Mouse (Mus musculus) forebrain, embryonic 10.5 days (tissue): ENCODE measurements around the gene Serpina9. TPM values are rescaled to one million over a fixed set of nuclear protein-coding genes. Genes with fewer than 3 reads are reported as not detected.

ENCODE experiments used
- DNase-seq: peaks from one replicate; pipeline ENCODE4 v3.0.0-alpha.2; 2017; ENCODE audit warnings: low spot score; ENCODE audit errors: extremely low spot score
- H3K27ac ChIP-seq: fragments of 300-500 bp; sonication (generic); 2 replicates; pipeline ENCODE4 v1.5.1; 2016; ENCODE audit warnings: mild to moderate bottlenecking
- H3K27me3 ChIP-seq: fragments of 300-500 bp; sonication (generic); 2 replicates; pipeline ENCODE4 v1.6.1; 2016; ENCODE audit warnings: mild to moderate bottlenecking; ENCODE audit not compliant: poor library complexity, severe bottlenecking
- H3K36me3 ChIP-seq: fragments of 300-500 bp; sonication (generic); replicated peaks from 2 replicates; pipeline ENCODE4 v1.6.1; 2016; ENCODE audit warnings: mild to moderate bottlenecking, moderate library complexity
- H3K4me1 ChIP-seq: fragments of 300-500 bp; sonication (generic); 2 replicates; pipeline ENCODE4 v1.6.1; 2016
- H3K4me3 ChIP-seq: fragments of 300-500 bp; sonication (generic); 2 replicates; pipeline ENCODE4 v1.5.1; 2016; ENCODE audit warnings: mild to moderate bottlenecking, moderate library complexity
- H3K9me3 ChIP-seq: fragments of 300-500 bp; sonication (generic); 2 replicates; pipeline ENCODE4 v1.6.1; 2016; ENCODE audit warnings: mild to moderate bottlenecking, moderate library complexity
- WGBS: fragments of 180-500 bp; shearing (Covaris S2); methylation state at CpG from one replicate; pipeline ENCODE4 v1.1.7; 2016; 5-methylcytosine and 5-hydroxymethylcytosine counted together
- polyA plus RNA-seq: library from polyadenylated mRNA; unstranded; fragments of >200 nt; fragmentation: Nextera tagmentation; extraction: Ambion mirVana; gene quantifications from 2 replicates; pipeline ENCODE4 v1.2.1, GENCODE M21; 2016

Serpina9 gene
- polyA plus RNA-seq, 1 experiment from 2014 or later, result not detected

GRCm38 (mm10) chr12:104015280-104015679 is 1.7 kb upstream of the Serpina9 start:
- DNase-seq, result no peak
- H3K4me1 ChIP-seq, result no peaks in the 10 kb centered on the region
- no peaks in the 10 kb centered on the region for H3K27me3 ChIP-seq
- no peaks in the 10 kb centered on the region for H3K36me3 ChIP-seq
- H3K27ac ChIP-seq, result no peak overlapping the region
- WGBS, result 83% methylated on average over 3 of the region's 3 CpGs
- peaks cover 7% of the 10 kb centered on the region; the same call in 1 of the 2 replicates for H3K9me3 ChIP-seq
- H3K4me3 ChIP-seq, result no peak overlapping the region

DNA sequence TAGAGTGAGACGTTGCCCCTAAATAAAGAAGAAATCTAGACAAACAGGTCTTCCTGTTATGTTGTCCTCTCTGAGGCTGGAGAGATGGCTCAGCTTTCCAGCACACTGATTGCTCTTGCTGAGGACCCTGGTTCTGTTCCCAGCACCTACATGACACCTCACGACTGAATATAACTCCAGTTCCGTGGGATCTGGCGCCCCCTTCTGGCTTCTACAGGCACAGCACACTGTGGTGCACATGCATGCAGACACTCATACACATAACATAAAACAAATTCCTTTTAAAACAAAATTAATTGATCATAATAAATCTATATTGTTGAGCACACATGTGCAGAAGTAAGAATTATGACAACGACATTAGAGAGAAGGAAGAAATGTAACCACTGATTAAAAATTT is 8.9 kb downstream of the Serpina9 start:
- no peak for DNase-seq
- H3K9me3 ChIP-seq, result peaks cover 7% of the 10 kb centered on the region; the same call in 1 of the 2 replicates
- H3K27me3 ChIP-seq, result no peaks in the 10 kb centered on the region
- no peak overlapping the region for H3K4me3 ChIP-seq
- H3K27ac ChIP-seq, result no peak overlapping the region
- no peaks in the 10 kb centered on the region for H3K4me1 ChIP-seq
- WGBS, result 85% methylated on average over 5 of the region's 5 CpGs
- H3K36me3 ChIP-seq, result no peaks in the 10 kb centered on the region

DNA sequence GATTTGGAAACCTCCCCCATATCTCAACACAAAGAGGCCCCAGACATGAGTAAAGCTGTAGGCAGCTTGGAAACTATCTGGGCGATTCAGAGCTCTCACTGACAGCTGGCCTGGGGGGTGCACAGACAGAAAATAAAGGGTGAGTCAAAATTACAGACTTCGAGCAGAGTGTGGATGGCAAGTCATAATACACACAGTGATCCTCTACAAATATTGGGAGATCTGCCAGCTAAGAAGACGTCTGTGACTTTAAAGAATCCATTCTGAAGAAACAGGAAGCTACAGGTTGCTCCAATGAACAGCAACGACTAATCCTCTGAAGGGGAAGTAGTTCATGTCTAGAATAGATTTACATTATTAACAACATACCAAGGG is 10.3 kb downstream of the Serpina9 start:
- H3K4me3 ChIP-seq, result no peak overlapping the region
- peaks cover 7% of the 10 kb centered on the region; the same call in 1 of the 2 replicates for H3K9me3 ChIP-seq
- no peaks in the 10 kb centered on the region for H3K27me3 ChIP-seq
- no peak for DNase-seq
- H3K27ac ChIP-seq, result no peak overlapping the region
- no peaks in the 10 kb centered on the region for H3K36me3 ChIP-seq
- H3K4me1 ChIP-seq, result no peaks in the 10 kb centered on the region
- 90% methylated on average over 4 of the region's 4 CpGs for WGBS

GRCm38 (mm10) chr12:104002569-104003237 is 10.9 kb downstream of the Serpina9 start:
- Histone ChIP-seq H3K36me3 (no peaks in the 10 kb centered on the region), H3K27ac (no peak overlapping the region), H3K9me3 (peaks cover 7% of the 10 kb centered on the region; the same call in 1 of the 2 replicates), H3K4me3 (no peak overlapping the region), H3K27me3 (no peaks in the 10 kb centered on the region), H3K4me1 (no peaks in the 10 kb centered on the region)
- 93% methylated on average over 10 of the region's 10 CpGs for WGBS
- no peak for DNase-seq

GRCm38 (mm10) chr12:104000594-104000993 is 13.0 kb downstream of the Serpina9 start:
- Histone ChIP-seq H3K27ac (no peak overlapping the region), H3K36me3 (no peaks in the 10 kb centered on the region), H3K4me3 (no peak overlapping the region), H3K9me3 (peaks cover 7% of the 10 kb centered on the region; the same call in 1 of the 2 replicates), H3K4me1 (no peaks in the 10 kb centered on the region), H3K27me3 (no peaks in the 10 kb centered on the region)
- no peak for DNase-seq
- WGBS, result 92% methylated on average over 3 of the region's 3 CpGs

GRCm38 (mm10) chr12:103999611-104000010 is 13.9 kb downstream of the Serpina9 start:
- Histone ChIP-seq H3K9me3 (peaks cover 4% of the 10 kb centered on the region; the same call in 1 of the 2 replicates), H3K27ac (no peak overlapping the region), H3K27me3 (no peaks in the 10 kb centered on the region), H3K4me1 (no peaks in the 10 kb centered on the region), H3K36me3 (no peaks in the 10 kb centered on the region), H3K4me3 (no peak overlapping the region)
- no peak for DNase-seq
- WGBS, result 92% methylated on average over 8 of the region's 8 CpGs

- no peak for DNase-seq
- H3K4me1 ChIP-seq, result no peaks in the 10 kb centered on the region
- H3K9me3 ChIP-seq, result no peaks in the 10 kb centered on the region
- H3K4me3 ChIP-seq, result no peak overlapping the region
- 76% methylated on average over 2 of the region's 2 CpGs for WGBS
- H3K36me3 ChIP-seq, result no peaks in the 10 kb centered on the region
- H3K27me3 ChIP-seq, result no peaks in the 10 kb centered on the region
- no peak overlapping the region for H3K27ac ChIP-seq
Observed at GRCm38 (mm10) chr12:103996513-103996912, 17.0 kb downstream of the Serpina9 start.

DNA sequence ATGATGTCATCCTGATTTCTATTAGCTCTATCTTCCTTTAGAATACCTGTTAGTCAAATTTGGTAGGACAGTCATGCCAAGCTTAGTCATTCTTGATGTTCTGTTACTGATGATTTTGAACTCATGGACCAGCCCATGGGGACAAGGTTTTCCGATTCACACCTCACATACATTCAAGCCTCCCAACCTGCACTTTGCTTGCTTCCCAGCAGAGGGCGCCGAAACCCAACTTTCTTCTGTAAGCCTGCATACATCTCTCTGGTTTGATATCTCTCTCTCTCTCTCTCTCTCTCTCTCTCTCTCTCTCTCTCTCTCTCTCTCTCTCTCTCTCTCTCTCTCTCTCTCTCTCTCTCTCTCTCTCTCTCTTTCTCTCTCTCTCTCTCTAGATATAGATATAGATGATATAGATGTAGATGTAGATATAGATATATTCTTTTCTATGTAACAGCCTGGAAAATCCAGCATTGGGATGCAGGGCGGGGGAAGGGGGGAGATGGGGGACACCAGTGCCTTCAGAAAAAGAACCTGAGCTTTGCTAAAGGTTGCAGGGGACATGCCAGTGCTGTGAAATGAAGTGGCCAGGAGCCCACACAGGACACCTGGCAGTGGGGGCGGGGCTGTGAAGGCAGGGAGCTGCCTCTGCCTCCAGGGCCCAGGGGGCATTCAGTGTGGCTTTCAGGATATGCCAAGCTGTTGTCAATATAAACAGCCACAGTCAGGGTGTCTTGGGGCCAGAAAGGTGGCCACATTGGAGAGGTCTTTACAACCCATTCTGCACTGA is 18.1 kb downstream of the Serpina9 start:
- H3K4me3 ChIP-seq, result no peak overlapping the region
- DNase-seq, result peak; percentile 55
- H3K27ac ChIP-seq, result no peak overlapping the region
- H3K9me3 ChIP-seq, result no peaks in the 10 kb centered on the region
- no peaks in the 10 kb centered on the region for H3K27me3 ChIP-seq
- 44% methylated on average over 5 of the region's 5 CpGs for WGBS
- no peaks in the 10 kb centered on the region for H3K36me3 ChIP-seq
- H3K4me1 ChIP-seq, result no peaks in the 10 kb centered on the region

DNA sequence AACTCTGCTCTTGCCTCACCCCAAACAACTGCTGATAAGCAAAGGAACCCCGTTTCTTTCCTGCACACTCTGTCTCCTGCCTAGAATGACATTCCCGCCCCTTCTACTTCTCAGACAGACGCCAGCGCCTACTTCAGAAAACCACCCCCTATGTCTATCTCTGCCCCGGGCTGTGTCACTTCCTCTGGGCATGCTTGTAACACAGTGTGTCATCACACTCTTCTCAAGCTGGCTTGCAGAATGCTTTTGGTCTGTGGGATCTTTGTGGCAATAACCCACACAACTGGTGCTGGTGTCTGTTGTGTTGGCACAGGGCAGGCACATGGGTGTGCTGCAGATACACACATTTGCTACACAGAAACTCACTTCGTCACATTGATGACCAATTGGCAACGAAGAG is 20.6 kb downstream of the Serpina9 start:
- DNase-seq, result no peak
- 75% methylated on average over 7 of the region's 7 CpGs for WGBS
- no peaks in the 10 kb centered on the region for H3K36me3 ChIP-seq
- H3K4me1 ChIP-seq, result no peaks in the 10 kb centered on the region
- no peaks in the 10 kb centered on the region for H3K9me3 ChIP-seq
- no peaks in the 10 kb centered on the region for H3K27me3 ChIP-seq
- H3K27ac ChIP-seq, result no peak overlapping the region
- H3K4me3 ChIP-seq, result no peak overlapping the region

DNA sequence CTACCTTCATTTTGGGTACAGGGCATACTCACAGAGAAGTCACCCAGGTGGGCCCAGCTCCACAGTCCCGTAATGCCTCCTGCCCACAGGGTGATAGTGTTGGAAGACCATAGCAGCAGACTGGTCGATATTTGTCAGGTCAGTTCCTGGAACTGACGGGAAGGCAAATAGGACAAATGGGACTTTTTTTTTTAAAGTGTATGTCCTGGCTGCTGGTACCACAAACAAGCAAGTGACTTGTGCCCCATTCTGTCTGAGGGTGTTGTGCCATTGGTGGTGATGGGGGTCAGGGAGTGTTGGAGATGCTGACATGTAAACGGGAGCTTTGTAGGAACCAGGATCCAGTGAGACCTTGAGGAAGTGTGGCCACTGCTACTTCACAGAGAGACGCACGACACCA is 23.7 kb downstream of the Serpina9 start, which contains the start of gene Serpina11:
TSS of gene Serpina11 (minus strand) at position 101 of the 400 bp plus-strand sequence.
- no peaks in the 10 kb centered on the region for H3K4me1 ChIP-seq
- H3K27ac ChIP-seq, result no peak within 1 kb of the TSS
- no peaks in the 10 kb centered on the region for H3K27me3 ChIP-seq
- no peak within 1 kb of the TSS for H3K4me3 ChIP-seq
- no peaks in the 10 kb centered on the region for H3K36me3 ChIP-seq
- no peak for DNase-seq
- WGBS, result 89% methylated on average over 6 of the region's 6 CpGs
- no peaks in the 10 kb centered on the region for H3K9me3 ChIP-seq

GRCm38 (mm10) chr12:103989514-103989767 is 24.1 kb downstream of the Serpina9 start:
- WGBS, result 71% methylated on average over 2 of the region's 2 CpGs
- no peak overlapping the region for H3K4me3 ChIP-seq
- no peaks in the 10 kb centered on the region for H3K4me1 ChIP-seq
- no peaks in the 10 kb centered on the region for H3K27me3 ChIP-seq
- no peak overlapping the region for H3K27ac ChIP-seq
- H3K36me3 ChIP-seq, result no peaks in the 10 kb centered on the region
- no peaks in the 10 kb centered on the region for H3K9me3 ChIP-seq
- no peak for DNase-seq

- Histone ChIP-seq H3K27me3 (no peaks in the 10 kb centered on the region), H3K9me3 (no peaks in the 10 kb centered on the region), H3K27ac (no peak overlapping the region), H3K36me3 (no peaks in the 10 kb centered on the region), H3K4me1 (no peaks in the 10 kb centered on the region), H3K4me3 (no peak overlapping the region)
- DNase-seq, result no peak
- whole genome bisulfite sequencing, result 70% methylated on average over 14 of the region's 14 CpGs
Observed at GRCm38 (mm10) chr12:103988754-103989513, 24.6 kb downstream of the Serpina9 start.

DNA sequence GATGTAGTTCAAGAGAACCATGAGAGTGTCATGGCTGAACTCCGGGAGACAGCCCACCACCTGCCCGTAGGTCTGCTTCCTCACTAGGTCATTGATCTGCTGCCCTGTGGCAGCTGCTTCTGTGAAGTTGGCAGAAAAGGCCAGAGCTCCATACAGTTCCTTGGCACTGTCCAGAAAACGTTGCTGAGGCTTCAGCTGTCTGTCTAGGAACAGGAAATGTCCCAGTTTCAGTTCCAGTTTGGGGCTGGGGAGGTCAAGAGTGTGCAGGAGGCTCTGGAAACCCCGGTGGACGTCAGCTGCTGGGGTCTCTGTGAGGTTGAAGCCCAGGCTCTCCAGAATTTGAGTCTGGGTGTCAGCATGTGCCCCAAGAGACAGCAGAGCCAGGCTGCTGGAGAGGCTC is 27.7 kb downstream of the Serpina9 start:
- no peaks in the 10 kb centered on the region for H3K27me3 ChIP-seq
- no peak overlapping the region for H3K4me3 ChIP-seq
- no peaks in the 10 kb centered on the region for H3K36me3 ChIP-seq
- H3K9me3 ChIP-seq, result no peaks in the 10 kb centered on the region
- WGBS, result 77% methylated on average over 5 of the region's 5 CpGs
- H3K27ac ChIP-seq, result no peak overlapping the region
- H3K4me1 ChIP-seq, result no peaks in the 10 kb centered on the region
- no peak for DNase-seq
